Mouse (Mus musculus): ENCODE results near the gene Tdg. TPM values are rescaled to one million over a fixed set of nuclear protein-coding genes. Genes with fewer than 3 reads are reported as not detected.
"Not testable (repeated sequence)": the region's sequence is repeated elsewhere in the genome, so short reads cannot be mapped to it uniquely, and the experiment has no call there.

The Tdg gene
- 147 and 161 TPM in 2 replicates for polyA plus RNA-seq (2015; fragmentation: Nextera tagmentation; extraction: Ambion mirVana)

- not testable (repeated sequence) for H3K9me3 ChIP-seq (replicated peaks; ENCODE audit: control insufficient read depth, low read length, poor library complexity, severe bottlenecking); H3K27me3 ChIP-seq (ENCODE audit: control insufficient read depth, insufficient read depth, low read depth, low read length); H3K36me3 ChIP-seq (ENCODE audit: control insufficient read depth, insufficient read depth, low read length)
- WGBS = under 1% methylated on average over 54 of the region's 78 CpGs
- H3K4me3 ChIP-seq (ENCODE audit: low read depth, low read length) = peak within 1 kb of the TSS; percentile 50
- H3K4me2 ChIP-seq (ENCODE audit: low read length) = peak within 1 kb of the TSS; percentile 95
- H3K27ac ChIP-seq (ENCODE audit: low read length) = peak within 1 kb of the TSS; percentile 93
- H3K9ac ChIP-seq (ENCODE audit: low read depth, low read length) = peak within 1 kb of the TSS; percentile 70
- H3K4me1 ChIP-seq (ENCODE audit: control insufficient read depth, insufficient read depth, low read length) = peaks cover 22% of the 10 kb centered on the region
- ATAC-seq = peak; percentile 96
Measured at GRCm38 (mm10) chr10:82629586-82630255, at the start of gene Tdg. Gene Tdg, plus strand, starts transcription at chr10:82629828.

- not testable (repeated sequence) for H3K9ac ChIP-seq (ENCODE audit: low read depth, low read length); H3K9me3 ChIP-seq (replicated peaks; ENCODE audit: control insufficient read depth, low read length, poor library complexity, severe bottlenecking); H3K36me3 ChIP-seq (ENCODE audit: control insufficient read depth, insufficient read depth, low read length); H3K27ac ChIP-seq (ENCODE audit: low read length); H3K4me2 ChIP-seq (ENCODE audit: low read length); H3K4me3 ChIP-seq (ENCODE audit: low read depth, low read length); H3K27me3 ChIP-seq (ENCODE audit: control insufficient read depth, insufficient read depth, low read depth, low read length); H3K4me1 ChIP-seq (ENCODE audit: control insufficient read depth, insufficient read depth, low read length); ATAC-seq
- WGBS = 89% methylated on average over 9 of the region's 9 CpGs
Measured at GRCm38 (mm10) chr10:82589673-82590072, 40.0 kb upstream of the Tdg start.

- not testable (repeated sequence) for H3K36me3 ChIP-seq (ENCODE audit: control insufficient read depth, insufficient read depth, low read length); ATAC-seq; H3K4me1 ChIP-seq (ENCODE audit: control insufficient read depth, insufficient read depth, low read length); H3K27me3 ChIP-seq (ENCODE audit: control insufficient read depth, insufficient read depth, low read depth, low read length); H3K4me2 ChIP-seq (ENCODE audit: low read length); H3K9ac ChIP-seq (ENCODE audit: low read depth, low read length); H3K4me3 ChIP-seq (ENCODE audit: low read depth, low read length); H3K9me3 ChIP-seq (replicated peaks; ENCODE audit: control insufficient read depth, low read length, poor library complexity, severe bottlenecking); H3K27ac ChIP-seq (ENCODE audit: low read length)
- 71% methylated on average over 4 of the region's 4 CpGs for WGBS
Measured at GRCm38 (mm10) chr10:82594421-82594820, 35.2 kb upstream of the Tdg start.

- peak overlapping the region; percentile 84 for H3K9ac ChIP-seq (ENCODE audit: low read depth, low read length)
- H3K36me3 ChIP-seq (ENCODE audit: control insufficient read depth, insufficient read depth, low read length) = no peaks in the 10 kb centered on the region
- H3K27ac ChIP-seq (ENCODE audit: low read length) = no peak overlapping the region
- WGBS = 36% methylated on average over 9 of the region's 9 CpGs
- H3K4me2 ChIP-seq (ENCODE audit: low read length) = peak overlapping the region; percentile 72
- peaks cover 9% of the 10 kb centered on the region; the same call in 1 of the 2 replicates for H3K4me1 ChIP-seq (ENCODE audit: control insufficient read depth, insufficient read depth, low read length)
- peak overlapping the region; percentile 68 for H3K4me3 ChIP-seq (ENCODE audit: low read depth, low read length)
- no peaks in the 10 kb centered on the region for H3K9me3 ChIP-seq (replicated peaks; ENCODE audit: control insufficient read depth, low read length, poor library complexity, severe bottlenecking)
- no peak; the same call in 1 of the 2 replicates for ATAC-seq
- no peaks in the 10 kb centered on the region for H3K27me3 ChIP-seq (ENCODE audit: control insufficient read depth, insufficient read depth, low read depth, low read length)
Measured at GRCm38 (mm10) chr10:82622235-82622634, 7.4 kb upstream of the Tdg start.

- Histone ChIP-seq H3K4me3 (ENCODE audit: low read depth, low read length) (peak within 1 kb of the TSS; percentile 68), H3K36me3 (ENCODE audit: control insufficient read depth, insufficient read depth, low read length) (no peaks in the 10 kb centered on the region), H3K4me2 (ENCODE audit: low read length) (peak within 1 kb of the TSS; percentile 72), H3K27ac (ENCODE audit: low read length) (peak within 1 kb of the TSS; percentile 90), H3K4me1 (ENCODE audit: control insufficient read depth, insufficient read depth, low read length) (peaks cover 9% of the 10 kb centered on the region; the same call in 1 of the 2 replicates), H3K9ac (ENCODE audit: low read depth, low read length) (peak within 1 kb of the TSS; percentile 84), H3K9me3 (replicated peaks; ENCODE audit: control insufficient read depth, low read length, poor library complexity, severe bottlenecking) (no peaks in the 10 kb centered on the region), H3K27me3 (ENCODE audit: control insufficient read depth, insufficient read depth, low read depth, low read length) (no peaks in the 10 kb centered on the region)
- under 1% methylated on average over 55 of the region's 61 CpGs for WGBS
- ATAC-seq = peak; percentile 92
Measured at GRCm38 (mm10) chr10:82622671-82623552, 6.7 kb upstream of the Tdg start, which contains the start of gene 1190007I07Rik. Gene 1190007I07Rik, minus strand, starts transcription at chr10:82623228.

GRCm38 (mm10) chr10:82623553-82623932 lies 6.1 kb upstream of the Tdg start:
- H3K27me3 ChIP-seq (ENCODE audit: control insufficient read depth, insufficient read depth, low read depth, low read length); H3K4me1 ChIP-seq (ENCODE audit: control insufficient read depth, insufficient read depth, low read length); H3K9me3 ChIP-seq (replicated peaks; ENCODE audit: control insufficient read depth, low read length, poor library complexity, severe bottlenecking); H3K36me3 ChIP-seq (ENCODE audit: control insufficient read depth, insufficient read depth, low read length): not testable (repeated sequence)
- Histone ChIP-seq H3K4me3 (ENCODE audit: low read depth, low read length) (peak overlapping the region; percentile 68), H3K4me2 (ENCODE audit: low read length) (peak overlapping the region; percentile 72), H3K9ac (ENCODE audit: low read depth, low read length) (peak overlapping the region; percentile 84), H3K27ac (ENCODE audit: low read length) (peak overlapping the region; percentile 90)
- ATAC-seq = peak; percentile 36
- WGBS = 5% methylated on average over 2 of the region's 2 CpGs

GRCm38 (mm10) chr10:82629111-82629585 lies 480 bp upstream of the Tdg start:
- Histone ChIP-seq H3K9me3 (replicated peaks; ENCODE audit: control insufficient read depth, low read length, poor library complexity, severe bottlenecking) (no peaks in the 10 kb centered on the region), H3K27me3 (ENCODE audit: control insufficient read depth, insufficient read depth, low read depth, low read length) (no peaks in the 10 kb centered on the region), H3K9ac (ENCODE audit: low read depth, low read length) (peak overlapping the region; percentile 70), H3K4me1 (ENCODE audit: control insufficient read depth, insufficient read depth, low read length) (peaks cover 22% of the 10 kb centered on the region), H3K4me3 (ENCODE audit: low read depth, low read length) (peak overlapping the region; percentile 50), H3K4me2 (ENCODE audit: low read length) (peak overlapping the region; percentile 95), H3K36me3 (ENCODE audit: control insufficient read depth, insufficient read depth, low read length) (peaks cover 6% of the 10 kb centered on the region; the same call in 1 of the 2 replicates), H3K27ac (ENCODE audit: low read length) (peak overlapping the region; percentile 93)
- WGBS = 4% methylated on average over 11 of the region's 11 CpGs
- ATAC-seq = peak; percentile 74

GRCm38 (mm10) chr10:82630497-82630896 lies 869 bp downstream of the Tdg start:
- ATAC-seq = no peak
- Histone ChIP-seq H3K27ac (ENCODE audit: low read length) (no peak overlapping the region; the same call in 1 of the 2 replicates), H3K4me2 (ENCODE audit: low read length) (peak overlapping the region; percentile 87), H3K4me1 (ENCODE audit: control insufficient read depth, insufficient read depth, low read length) (peaks cover 22% of the 10 kb centered on the region), H3K4me3 (ENCODE audit: low read depth, low read length) (peak overlapping the region; percentile 50), H3K9ac (ENCODE audit: low read depth, low read length) (peak overlapping the region; percentile 70), H3K36me3 (ENCODE audit: control insufficient read depth, insufficient read depth, low read length) (peaks cover 6% of the 10 kb centered on the region; the same call in 1 of the 2 replicates), H3K9me3 (replicated peaks; ENCODE audit: control insufficient read depth, low read length, poor library complexity, severe bottlenecking) (no peaks in the 10 kb centered on the region), H3K27me3 (ENCODE audit: control insufficient read depth, insufficient read depth, low read depth, low read length) (no peaks in the 10 kb centered on the region)
- WGBS = 19% methylated on average over 7 of the region's 7 CpGs

Data from midbrain, embryonic 16.5 days (tissue).